Mouse (Mus musculus) adrenal gland, postnatal 4 days (tissue): ENCODE measurements around the gene Loxl1. TPM values are rescaled to one million over a fixed set of nuclear protein-coding genes. Genes with fewer than 3 reads are reported as not detected.

ENCODE experiments used
- DNase-seq, 2 experiments: peaks; one replicate each; pipeline ENCODE4 v3.0.0; 2021 to 2022; ENCODE audit warnings: low spot score in 2 of 2, mixed read lengths in 2 of 2
- long read RNA-seq, 2 experiments: library from polyadenylated mRNA; stranded (forward); transcript quantifications; one replicate each; pipeline ENCODE4 v2.0.0; 2021
- total RNA-seq, 2 experiments: library from RNA; stranded (reverse); gene quantifications; 2 replicates each; pipeline ENCODE4 v1.2.3; 2021

The Loxl1 gene
- 10 to 100 TPM; 57.7 to 60.2 TPM for total RNA-seq
- long read RNA-seq, experiment 1, transcript Loxl1-201 (7 exons, 3,297 nt), result major isoform, 16 of 19 reads
- long read RNA-seq, experiment 1, partial matches to known transcripts, result 2 of 19 reads
- long read RNA-seq, experiment 1, other reads (novel, unspliced or antisense), result 1 of 19 reads
- long read RNA-seq, experiment 2, transcript Loxl1-201 (7 exons, 3,297 nt), result major isoform, 37 of 40 reads
- long read RNA-seq, experiment 2, partial matches to known transcripts, result 1 of 40 reads
- long read RNA-seq, experiment 2, other reads (novel, unspliced or antisense), result 2 of 40 reads

- DNase-seq, result no peak
These were observed at the start of gene Loxl1 for GRCm38 (mm10) chr9:58312944-58313359. Gene Loxl1 (minus strand): TSS chr9:58313186.

GRCm38 (mm10) chr9:58361956-58362355, 49.0 kb upstream of the Loxl1 start:
- DNase-seq, result no peak

GRCm38 (mm10) chr9:58361373-58361772, 48.4 kb upstream of the Loxl1 start:
- DNase-seq, result no peak

GRCm38 (mm10) chr9:58355262-58356050, 42.5 kb upstream of the Loxl1 start:
- DNase-seq, result no peak

- no peak for DNase-seq
These were observed 41.7 kb upstream of the Loxl1 start for GRCm38 (mm10) chr9:58354701-58355100.

- no peak for DNase-seq
These were observed 40.2 kb upstream of the Loxl1 start for GRCm38 (mm10) chr9:58353224-58353623.

GRCm38 (mm10) chr9:58347795-58348194, 34.8 kb upstream of the Loxl1 start:
- DNase-seq, result no peak

GRCm38 (mm10) chr9:58346498-58346897, 33.5 kb upstream of the Loxl1 start:
- DNase-seq, result peak in 1 of 2 experiments; percentile 12

- DNase-seq, result no peak
These were observed 33.0 kb upstream of the Loxl1 start for GRCm38 (mm10) chr9:58345963-58346362.

- DNase-seq, result no peak
These were observed 28.8 kb upstream of the Loxl1 start for GRCm38 (mm10) chr9:58341795-58342194.

GRCm38 (mm10) chr9:58336650-58337281, 23.8 kb upstream of the Loxl1 start:
- no peak for DNase-seq

GRCm38 (mm10) chr9:58331276-58331675, 18.3 kb upstream of the Loxl1 start:
- DNase-seq, result no peak

- peak in 1 of 2 experiments; percentile 27 for DNase-seq
These were observed 17.3 kb upstream of the Loxl1 start for GRCm38 (mm10) chr9:58330293-58330692.

- DNase-seq, result no peak
These were observed 14.4 kb upstream of the Loxl1 start for GRCm38 (mm10) chr9:58327382-58327781.

GRCm38 (mm10) chr9:58326477-58327180, 13.6 kb upstream of the Loxl1 start:
- no peak for DNase-seq

- DNase-seq, result no peak
These were observed 8.7 kb upstream of the Loxl1 start for GRCm38 (mm10) chr9:58321681-58322080.

GRCm38 (mm10) chr9:58318317-58318716, 5.3 kb upstream of the Loxl1 start:
- DNase-seq, result no peak

GRCm38 (mm10) chr9:58317381-58317780, 4.4 kb upstream of the Loxl1 start:
- DNase-seq, result no peak

- no peak for DNase-seq
These were observed 3.8 kb upstream of the Loxl1 start for GRCm38 (mm10) chr9:58316784-58317183.

GRCm38 (mm10) chr9:58315850-58316249, 2.9 kb upstream of the Loxl1 start:
- no peak for DNase-seq

- DNase-seq, result no peak
These were observed 1.8 kb upstream of the Loxl1 start for GRCm38 (mm10) chr9:58314682-58315360.
